Mouse (Mus musculus): Measurements from ENCODE around the gene Abhd12.

Gene Abhd12

DNA sequence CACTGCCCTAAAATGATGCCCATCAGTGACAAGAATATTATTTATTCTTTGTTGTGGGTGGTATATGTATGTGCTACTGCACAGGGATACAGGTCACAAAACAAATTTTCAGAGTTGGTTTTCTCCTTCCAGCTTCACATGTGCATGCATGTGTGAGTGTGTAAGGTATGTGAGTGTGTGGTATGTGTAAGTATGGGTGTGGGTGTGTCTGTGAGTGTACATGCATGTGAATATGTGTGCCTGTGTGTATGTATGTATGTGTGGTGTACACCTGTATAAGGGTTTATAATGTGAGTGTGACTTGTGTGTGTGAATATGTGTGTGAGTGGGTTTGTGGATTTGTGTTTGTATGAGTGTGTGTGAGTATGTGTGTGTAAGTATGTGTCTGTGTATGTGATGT lies 49.4 kb downstream of the Abhd12 start:
- no peak for DNase-seq (ENCODE audit: low read depth, low spot score)

- no peak for DNase-seq (ENCODE audit: low read depth, low spot score)
These were observed 53.3 kb downstream of the Abhd12 start for GRCm38 (mm10) chr2:150851251-150851650.

DNA sequence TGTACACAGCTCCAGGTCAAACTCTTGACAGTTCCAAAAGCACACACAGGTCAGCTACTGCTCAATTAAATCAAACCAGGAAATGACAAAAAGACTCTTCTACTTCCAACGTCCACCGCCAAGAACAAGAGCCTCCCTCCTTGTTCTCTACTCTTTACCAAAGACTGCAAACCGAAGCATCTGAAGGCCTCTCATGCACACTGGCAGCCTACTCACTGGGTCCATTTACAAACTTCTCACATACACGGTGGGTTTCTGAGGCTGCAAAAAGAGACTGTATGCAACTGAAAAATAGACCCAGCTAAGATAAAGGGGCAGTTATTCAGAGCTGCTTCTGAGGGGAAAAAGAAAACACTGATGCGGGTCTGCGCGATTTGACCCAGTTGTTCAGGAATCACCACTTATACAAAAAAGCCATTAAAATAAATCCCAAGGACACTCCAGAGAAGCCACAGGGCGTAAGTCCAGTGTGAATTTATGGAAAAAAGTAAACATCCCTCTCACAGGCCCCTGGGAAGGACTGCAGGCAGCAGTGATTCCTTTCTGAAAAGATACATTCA lies 57.0 kb downstream of the Abhd12 start:
- DNase-seq (ENCODE audit: low read depth, low spot score), result no peak

- no peak for DNase-seq (ENCODE audit: low read depth, low spot score)
These were observed 59.7 kb downstream of the Abhd12 start for GRCm38 (mm10) chr2:150844798-150845197.

GRCm38 (mm10) chr2:150842049-150842461 lies 62.5 kb downstream of the Abhd12 start:
- no peak for DNase-seq (ENCODE audit: low read depth, low spot score)

DNA sequence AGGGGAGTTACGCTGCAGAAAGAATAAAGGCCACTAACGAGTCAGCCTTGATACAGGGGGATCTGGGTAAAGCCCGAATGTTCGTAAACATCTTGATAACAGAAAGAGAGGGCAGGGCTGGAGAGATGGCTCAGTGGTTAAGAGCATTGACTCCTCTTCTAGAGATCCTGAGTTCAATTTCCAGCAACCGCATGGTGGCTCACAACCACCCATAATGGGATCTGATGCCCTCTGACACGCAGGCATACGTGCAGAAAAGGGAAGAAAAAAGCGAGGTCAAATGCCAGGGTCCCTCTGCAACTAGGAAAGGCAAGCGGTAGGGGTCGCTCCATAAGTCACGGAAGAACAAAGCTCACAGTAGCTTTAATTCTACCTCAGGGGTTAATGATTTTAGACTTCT lies 63.4 kb downstream of the Abhd12 start:
- DNase-seq (ENCODE audit: low read depth, low spot score), result no peak

DNA sequence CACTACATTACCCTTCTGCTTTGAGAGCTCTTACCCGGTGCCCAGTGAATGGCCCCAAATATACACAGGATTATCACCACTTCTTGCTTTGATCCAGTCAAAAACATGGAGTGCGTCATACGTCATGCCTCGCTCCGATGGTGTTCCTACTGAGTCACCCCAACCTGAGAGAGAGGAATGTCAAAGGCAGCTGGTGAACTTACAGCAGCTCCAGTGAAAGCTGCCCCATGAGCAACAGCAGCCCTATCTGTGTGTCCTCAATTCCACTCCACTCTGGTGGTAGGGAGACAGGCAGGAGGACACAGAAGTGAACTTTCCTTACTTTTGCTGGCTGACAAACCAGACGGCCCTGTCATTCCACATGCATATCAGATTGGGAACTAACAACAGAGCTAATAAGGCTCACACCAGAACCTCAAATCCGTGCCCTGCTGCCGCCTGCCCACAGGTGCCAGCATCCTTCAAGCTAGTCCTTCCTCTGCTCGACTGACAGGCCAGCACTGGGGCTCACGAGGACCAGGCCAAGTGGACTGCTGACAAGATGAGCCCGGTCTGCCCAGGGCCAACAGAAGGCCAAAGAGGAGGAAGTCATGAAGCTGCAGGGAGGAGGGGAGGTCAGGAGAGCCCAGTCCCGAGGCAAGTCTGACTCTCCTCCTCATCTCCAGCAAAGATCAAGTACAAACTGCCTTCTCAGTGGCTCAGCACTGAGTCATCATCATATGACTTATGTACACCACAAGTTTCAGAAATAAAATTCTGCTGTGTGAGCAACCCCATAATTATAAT lies 64.7 kb downstream of the Abhd12 start:
- DNase-seq (ENCODE audit: low read depth, low spot score), result no peak

DNA sequence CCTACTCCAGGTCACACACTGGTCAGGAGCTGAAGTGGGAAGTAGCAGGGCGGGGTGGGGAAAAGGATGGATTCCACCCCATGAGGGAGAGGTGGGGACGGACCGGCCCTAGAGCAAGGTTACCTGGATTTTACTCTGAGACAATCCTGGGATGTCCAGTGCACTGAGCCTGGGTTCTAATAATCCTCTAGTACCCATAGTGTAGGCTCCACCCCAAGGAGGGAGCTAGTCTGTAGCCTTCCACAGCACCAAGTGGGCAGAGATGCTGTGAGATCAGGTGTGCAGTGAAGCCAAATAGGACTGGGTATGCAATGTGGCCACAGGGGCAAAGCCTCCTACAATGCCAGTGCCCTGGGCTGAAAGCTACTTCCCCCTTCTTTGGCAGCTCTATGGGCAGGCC lies 66.8 kb downstream of the Abhd12 start:
- DNase-seq (ENCODE audit: low read depth, low spot score), result no peak

GRCm38 (mm10) chr2:150836906-150837305 lies 67.6 kb downstream of the Abhd12 start:
- no peak for DNase-seq (ENCODE audit: low read depth, low spot score)

DNA sequence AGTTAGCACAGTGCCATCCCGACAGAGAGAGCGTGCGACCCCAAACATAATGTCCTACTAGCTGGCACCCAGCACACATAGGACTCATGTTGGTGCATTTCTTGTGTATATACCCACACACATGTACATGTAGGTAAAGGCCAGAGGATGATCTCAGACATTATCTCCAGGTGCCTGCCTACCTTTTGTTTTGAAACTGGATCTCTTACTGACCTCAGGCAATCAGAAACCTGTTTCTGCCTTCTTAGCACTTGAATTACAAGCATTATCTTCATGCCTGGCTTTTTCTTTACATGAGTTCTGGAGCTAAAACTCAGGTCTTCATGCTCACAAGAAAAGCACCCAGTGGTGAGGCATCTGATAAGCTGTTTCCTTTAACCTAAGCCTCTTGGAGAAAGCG lies 68.6 kb downstream of the Abhd12 start:
- no peak for DNase-seq (ENCODE audit: low read depth, low spot score)

GRCm38 (mm10) chr2:150834616-150835015 lies 69.9 kb downstream of the Abhd12 start:
- no peak for DNase-seq (ENCODE audit: low read depth, low spot score)

DNA sequence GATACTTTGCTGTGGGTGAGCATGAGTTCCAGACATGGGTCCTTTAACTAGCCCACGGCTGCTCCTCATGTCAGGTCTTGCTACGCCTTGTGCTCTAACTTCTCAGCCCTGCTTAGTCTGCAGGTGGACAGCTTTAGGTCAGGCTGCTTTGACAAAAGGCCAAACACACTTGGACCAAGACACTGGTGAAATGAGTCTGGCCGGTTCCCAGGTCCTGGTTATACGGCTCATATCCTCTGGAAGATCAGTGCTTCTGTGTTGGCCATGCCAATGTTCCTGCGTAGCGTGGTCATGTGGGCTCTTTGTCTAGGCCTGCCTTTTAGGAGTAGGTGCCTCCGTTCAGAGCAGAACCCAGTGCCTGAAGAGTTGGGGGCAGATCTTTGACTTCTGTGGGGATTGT lies 72.5 kb downstream of the Abhd12 start:
- DNase-seq (ENCODE audit: low read depth, low spot score), result no peak

GRCm38 (mm10) chr2:150830911-150831441 lies 73.6 kb downstream of the Abhd12 start:
- no peak for DNase-seq (ENCODE audit: low read depth, low spot score)

GRCm38 (mm10) chr2:150830011-150830410 lies 74.5 kb downstream of the Abhd12 start:
- DNase-seq (ENCODE audit: low read depth, low spot score), result no peak

- DNase-seq (ENCODE audit: low read depth, low spot score), result no peak
These were observed 75.9 kb downstream of the Abhd12 start for GRCm38 (mm10) chr2:150828654-150829053.

DNA sequence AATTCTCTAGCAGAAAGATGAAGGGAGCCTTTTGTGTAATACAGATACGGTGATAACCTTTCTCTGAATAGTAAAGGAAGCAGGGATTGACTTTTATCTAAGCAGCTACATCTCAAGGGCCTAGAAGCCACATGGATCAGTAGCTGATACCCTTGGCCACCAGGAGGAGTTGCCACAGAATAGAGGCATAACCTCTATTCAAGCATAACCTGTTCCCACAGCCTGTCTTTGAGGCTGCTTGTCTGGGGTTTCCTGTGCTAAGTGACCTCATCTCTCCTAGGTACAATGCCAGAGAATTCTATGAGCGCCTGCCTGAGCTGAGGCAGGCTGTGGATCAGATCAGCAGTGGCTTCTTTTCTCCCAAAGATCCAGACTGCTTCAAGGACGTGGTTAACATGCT lies 76.4 kb downstream of the Abhd12 start:
- no peak for DNase-seq (ENCODE audit: low read depth, low spot score)

DNA sequence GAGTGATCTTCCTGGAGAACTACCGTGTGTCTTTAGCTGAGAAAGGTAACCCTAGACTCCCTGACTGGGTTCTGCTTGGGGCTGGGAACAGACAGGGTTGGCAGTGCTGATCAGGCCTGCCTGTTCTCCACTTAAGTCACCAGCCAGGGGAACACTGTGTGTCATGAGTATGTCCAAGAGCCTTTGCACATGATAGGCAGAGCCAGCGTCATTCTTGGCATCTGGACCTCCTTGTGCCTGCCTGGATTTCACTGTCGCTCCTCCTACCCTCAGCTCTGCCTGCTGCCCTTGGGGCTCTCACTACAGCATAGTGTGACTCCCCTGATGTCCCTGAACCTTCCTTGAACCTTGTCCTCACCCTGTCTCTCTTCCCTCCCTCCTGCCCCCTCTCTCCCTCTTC lies 78.1 kb downstream of the Abhd12 start:
- no peak for DNase-seq (ENCODE audit: low read depth, low spot score)

GRCm38 (mm10) chr2:150822987-150823386 lies 81.6 kb downstream of the Abhd12 start:
- no peak for DNase-seq (ENCODE audit: low read depth, low spot score)

- DNase-seq (ENCODE audit: low read depth, low spot score), result no peak
These were observed 83.8 kb downstream of the Abhd12 start for GRCm38 (mm10) chr2:150820720-150821119.

DNA sequence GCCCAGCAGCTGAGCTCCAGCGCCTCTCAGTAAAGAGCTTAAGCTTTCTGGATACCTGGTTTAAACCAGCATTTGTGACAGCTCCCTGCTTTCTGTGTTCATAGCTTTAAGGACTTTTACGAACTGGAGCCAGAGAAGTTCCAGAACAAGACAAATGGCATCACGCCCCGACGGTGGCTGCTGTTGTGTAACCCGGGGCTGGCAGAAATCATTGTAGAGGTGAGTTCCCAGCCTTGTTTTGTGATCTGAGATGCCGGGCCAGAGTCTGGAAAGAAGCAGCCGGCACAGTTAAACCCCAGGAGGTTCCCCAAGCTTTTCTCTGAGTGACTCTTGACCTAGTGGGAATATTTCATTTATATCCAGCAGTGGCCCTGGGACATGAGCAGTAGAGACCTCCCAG lies 85.8 kb downstream of the Abhd12 start:
- no peak for DNase-seq (ENCODE audit: low read depth, low spot score)

GRCm38 (mm10) chr2:150816676-150817402 lies 87.7 kb downstream of the Abhd12 start:
- DNase-seq (ENCODE audit: low read depth, low spot score), result no peak

- DNase-seq (ENCODE audit: low read depth, low spot score), result no peak
These were observed 91.7 kb downstream of the Abhd12 start for GRCm38 (mm10) chr2:150812816-150813215.

- no peak for DNase-seq (ENCODE audit: low read depth, low spot score)
These were observed 93.9 kb downstream of the Abhd12 start for GRCm38 (mm10) chr2:150810603-150811002.

All from embryo, embryonic 11.5 days (tissue).